Mouse (Mus musculus) left cerebral cortex, adult 2 months (tissue): ENCODE measurements around the gene Tm9sf2. TPM values are rescaled to one million over a fixed set of nuclear protein-coding genes. Genes with fewer than 3 reads are reported as not detected.

ENCODE experiments used
- DNase-seq, 2 experiments: peaks; one replicate each; pipeline ENCODE4 v3.0.0; 2021 to 2022; ENCODE audit warnings: low spot score in 2 of 2, mixed read lengths in 1 of 2; ENCODE audit errors: extremely low spot score in 1 of 2
- H3K27ac ChIP-seq: fragments of 200-600 bp; 2 replicates; pipeline ENCODE4 v1.8.1; 2022
- H3K4me3 ChIP-seq: fragments of 200-600 bp; 2 replicates; pipeline ENCODE4 v1.8.1; 2022
- CTCF ChIP-seq: fragments of 200-600 bp; IDR thresholded peaks from 2 replicates; pipeline ENCODE4 v1.8.1; 2022; ENCODE audit warnings: antibody characterized with exemption, mild to moderate bottlenecking, moderate library complexity
- intact Hi-C: fragments of 180-260 bp; cut with DNase I; formaldehyde crosslinking; loops from one replicate; pipeline ENCODE4 v1.15.1; 2025
- total RNA-seq, 2 experiments: library from RNA; stranded (reverse); gene quantifications; 2 replicates each; pipeline ENCODE4 v1.2.3; 2021

Gene Tm9sf2
- total RNA-seq, 2 experiments from 2014 or later = 105 to 110 TPM

DNA sequence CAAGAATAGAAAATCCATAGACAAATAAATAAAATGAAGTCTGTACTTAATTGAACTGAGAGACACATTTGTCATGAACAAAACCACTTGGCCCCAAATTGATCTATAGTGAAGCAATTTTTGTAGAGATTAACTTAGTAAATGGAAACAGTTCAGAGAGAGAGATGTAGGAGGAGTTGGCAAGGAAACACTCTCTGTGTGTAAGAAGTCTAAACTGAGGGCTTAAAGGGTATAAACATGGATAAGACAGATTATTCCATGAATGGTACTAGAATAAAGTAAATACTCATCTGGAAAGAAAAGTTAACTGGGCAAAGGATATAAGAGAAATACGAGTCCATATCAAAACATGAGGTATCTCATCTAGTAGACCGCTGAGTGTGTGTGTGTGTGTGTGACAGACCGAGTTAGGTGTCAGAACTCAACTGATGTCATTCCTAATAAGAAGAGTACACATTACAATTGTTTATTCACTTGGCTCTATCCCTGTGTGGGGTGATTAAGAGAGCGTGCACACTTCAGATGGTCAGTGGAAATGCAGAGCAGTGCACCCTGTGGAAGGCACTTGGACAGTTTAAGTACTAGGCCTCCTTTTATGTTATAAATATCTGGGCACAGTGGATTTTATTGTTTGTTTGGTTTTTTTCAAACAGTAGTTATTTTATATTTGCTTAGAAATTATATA, 36.9 kb downstream of the Tm9sf2 start:
- no peak for DNase-seq
- no peak overlapping the region for H3K4me3 ChIP-seq
- TF ChIP-seq CTCF = no peak
- intact Hi-C loops = no loop called here
- no peak overlapping the region for H3K27ac ChIP-seq

DNA sequence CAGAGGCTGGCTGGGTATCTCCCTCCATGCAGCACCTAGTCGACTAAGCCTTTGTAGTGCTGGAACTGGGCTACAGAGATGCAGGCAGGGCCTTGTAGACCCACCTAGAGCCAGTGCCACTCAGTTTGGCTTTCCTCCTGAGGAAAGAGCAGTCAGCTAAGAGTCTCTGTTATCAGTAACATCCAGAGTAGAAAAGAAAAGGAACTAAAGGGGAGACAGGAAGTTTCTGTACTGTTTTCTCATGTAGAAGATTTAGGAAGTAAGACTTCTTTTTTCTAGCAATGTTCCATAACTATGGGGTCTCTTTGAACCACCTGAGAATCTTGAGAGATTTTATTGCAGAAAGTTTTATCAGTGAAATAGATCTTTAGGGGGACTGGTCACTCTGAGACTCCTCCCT, 38.5 kb downstream of the Tm9sf2 start:
- H3K27ac ChIP-seq = no peak overlapping the region
- no peak overlapping the region for H3K4me3 ChIP-seq
- intact Hi-C loops = no loop called here
- TF ChIP-seq CTCF = no peak
- no peak for DNase-seq

DNA sequence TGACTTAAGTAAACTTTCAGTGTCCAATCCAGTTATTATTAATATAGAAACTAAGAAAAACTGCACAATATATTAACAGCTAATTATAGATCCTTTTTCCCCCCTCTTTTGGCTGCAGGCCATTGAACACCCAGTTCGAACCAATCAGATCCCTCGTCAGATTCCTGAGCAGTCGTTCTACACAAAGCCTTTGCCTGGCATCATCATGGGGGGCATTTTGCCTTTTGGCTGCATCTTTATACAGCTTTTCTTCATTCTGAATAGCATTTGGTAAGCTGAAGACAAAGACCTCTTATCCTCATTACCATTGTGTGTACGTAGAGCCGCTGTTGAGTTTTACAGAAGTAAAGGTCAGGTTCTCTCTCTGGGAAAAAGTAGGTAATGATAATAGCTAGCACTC, 43.8 kb downstream of the Tm9sf2 start:
- no peak for TF ChIP-seq CTCF
- Histone ChIP-seq H3K27ac (no peak overlapping the region), H3K4me3 (no peak overlapping the region)
- DNase-seq = no peak
- intact Hi-C loops = no loop called here

DNA sequence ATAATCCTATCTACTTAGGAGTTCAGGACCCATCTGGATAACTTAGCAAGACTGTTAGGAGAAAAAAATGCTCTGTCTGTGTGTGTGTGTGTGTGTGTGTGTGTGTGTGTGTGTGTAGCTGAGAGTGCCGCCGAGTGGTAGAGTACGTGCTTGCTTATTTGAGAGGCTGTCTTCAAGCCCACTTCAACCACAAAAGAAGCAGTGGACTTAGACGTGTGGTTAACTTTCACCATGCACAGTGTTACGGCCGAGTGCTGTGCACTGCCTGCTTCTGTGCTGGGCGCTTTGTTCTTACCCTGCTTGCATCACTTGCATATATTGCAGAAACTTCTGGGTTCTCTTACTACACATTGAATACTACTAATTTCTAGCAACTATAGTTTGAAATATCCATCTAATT, 50.9 kb downstream of the Tm9sf2 start:
- intact Hi-C loops = no loop called here
- no peak for TF ChIP-seq CTCF
- Histone ChIP-seq H3K27ac (no peak overlapping the region), H3K4me3 (no peak overlapping the region)
- DNase-seq = no peak

DNA sequence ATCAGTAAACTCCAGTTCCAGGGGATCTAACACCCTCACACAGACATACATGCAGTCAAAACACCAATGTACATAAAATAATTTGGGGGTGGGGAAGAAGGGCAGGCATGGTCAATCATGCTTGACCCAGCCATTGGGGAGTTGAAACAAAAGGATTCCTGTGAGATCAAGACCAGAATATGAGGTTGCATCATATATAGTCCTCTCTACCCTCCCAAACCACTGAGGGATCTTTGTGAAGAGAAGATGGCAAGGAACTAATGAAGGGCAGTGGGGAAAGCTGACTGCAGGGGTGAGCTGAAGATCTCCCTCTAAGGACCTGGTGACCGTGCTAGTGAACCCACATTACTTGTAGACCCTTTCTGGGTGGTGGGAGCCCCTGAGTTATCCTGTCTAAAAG, 54.1 kb downstream of the Tm9sf2 start:
- H3K4me3 ChIP-seq = no peak overlapping the region
- no peak for TF ChIP-seq CTCF
- no peak overlapping the region for H3K27ac ChIP-seq
- DNase-seq = no peak
- intact Hi-C loops = no loop called here

DNA sequence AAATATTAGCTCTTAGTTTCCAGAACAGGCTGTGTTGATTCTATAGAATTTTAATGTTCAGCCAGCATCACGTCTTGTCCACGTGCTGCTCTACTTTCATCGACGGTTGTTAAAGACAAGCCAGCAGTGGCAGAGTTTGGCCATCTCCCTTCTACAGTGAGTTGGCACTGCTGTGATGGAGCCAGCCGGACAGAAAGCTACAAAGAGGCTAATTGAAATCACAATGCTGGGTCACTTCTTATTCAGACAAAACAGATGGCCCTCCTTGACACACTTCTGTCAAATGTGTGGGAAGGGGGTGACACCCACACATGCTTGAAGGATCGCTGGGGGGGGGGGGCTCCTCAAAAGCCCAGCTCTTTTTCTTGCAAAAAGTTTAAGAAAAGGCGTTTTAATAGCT, 62.1 kb downstream of the Tm9sf2 start:
- no peak for DNase-seq
- no peak for TF ChIP-seq CTCF
- Histone ChIP-seq H3K27ac (no peak overlapping the region), H3K4me3 (no peak overlapping the region)
- intact Hi-C loops = no loop called here

DNA sequence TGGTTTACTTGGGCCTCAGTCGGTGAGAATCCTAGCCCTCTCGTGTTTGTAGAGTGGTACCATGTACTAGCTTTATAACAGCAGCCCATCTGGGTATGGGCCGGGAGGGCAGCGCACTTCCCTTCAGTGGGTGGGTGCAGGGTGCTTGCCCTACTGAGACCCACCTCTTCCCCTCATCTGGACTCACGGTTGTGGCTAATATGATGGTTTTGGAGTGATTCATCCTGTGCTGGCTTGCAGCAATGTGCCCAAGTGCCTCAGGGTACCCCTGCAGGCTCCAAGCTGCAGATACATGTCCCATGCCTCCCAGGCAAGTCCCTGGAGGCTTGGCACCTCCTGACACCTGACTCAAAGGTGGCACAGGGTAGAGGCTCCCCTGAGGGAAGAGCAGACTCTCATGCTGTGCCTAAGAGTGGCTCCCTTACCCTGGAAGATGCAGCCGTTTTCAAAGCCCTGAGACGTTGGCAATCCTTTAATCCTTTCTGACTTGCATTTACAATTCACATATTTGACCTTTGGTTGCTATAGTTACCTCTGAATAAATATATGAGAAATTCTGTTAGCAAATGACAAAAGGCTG, 63.5 kb downstream of the Tm9sf2 start:
- intact Hi-C loops = no loop called here

DNA sequence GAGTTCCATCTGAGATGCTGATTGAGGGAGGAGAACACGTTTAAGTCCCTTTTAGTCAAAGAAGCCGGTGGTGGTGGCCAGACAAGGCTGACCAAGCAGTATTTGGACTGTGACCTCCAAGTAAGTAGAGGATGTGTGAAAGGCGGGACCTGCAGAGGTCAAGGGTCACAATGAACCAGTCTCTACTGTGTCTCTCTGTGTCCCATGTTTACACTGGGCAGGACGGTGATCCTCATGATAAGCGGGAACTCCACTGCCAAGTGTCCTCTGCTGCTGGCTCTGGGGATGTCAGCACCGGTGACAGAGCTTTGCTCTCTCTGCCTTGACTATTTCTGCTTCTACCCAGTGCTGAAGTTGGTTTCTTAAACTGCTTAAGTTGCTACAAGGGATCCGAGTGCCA, 64.2 kb downstream of the Tm9sf2 start:
- TF ChIP-seq CTCF = no peak
- Histone ChIP-seq H3K4me3 (no peak overlapping the region), H3K27ac (no peak overlapping the region)
- DNase-seq = no peak
- intact Hi-C loops = no loop called here

More for the DNA sequence above, 63.5 kb downstream of the Tm9sf2 start:
- no peak for TF ChIP-seq CTCF
- no peak for DNase-seq
- Histone ChIP-seq H3K4me3 (no peak overlapping the region), H3K27ac (no peak overlapping the region)

DNA sequence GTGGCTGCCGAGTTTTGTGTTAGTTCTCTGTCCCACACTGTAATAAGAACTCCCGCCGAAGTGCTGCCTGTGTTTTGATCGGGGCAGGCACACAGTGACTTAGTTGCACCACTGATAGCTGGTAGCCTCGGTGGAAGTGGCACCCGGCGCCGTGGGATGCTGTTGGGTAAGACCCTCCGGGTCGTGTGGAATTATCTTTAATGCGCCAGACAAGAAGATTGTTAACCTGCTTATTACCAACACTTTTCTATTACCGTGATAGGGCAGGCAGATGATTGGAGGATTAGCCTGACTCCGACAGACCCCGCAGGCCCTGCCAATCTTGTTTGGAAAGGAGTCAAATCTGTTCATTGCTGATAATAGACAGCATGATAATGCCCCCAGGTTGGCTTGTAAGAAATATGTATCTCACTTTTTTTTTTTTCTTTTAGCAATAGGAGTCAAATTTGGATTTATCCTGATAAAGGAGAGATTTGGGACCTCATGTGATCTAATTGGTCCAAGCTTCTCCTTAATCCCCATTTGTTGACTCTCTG, 69.5 kb downstream of the Tm9sf2 start:
- Histone ChIP-seq H3K4me3 (no peak overlapping the region), H3K27ac (no peak overlapping the region)
- intact Hi-C loops = no loop called here
- no peak for TF ChIP-seq CTCF
- no peak for DNase-seq

DNA sequence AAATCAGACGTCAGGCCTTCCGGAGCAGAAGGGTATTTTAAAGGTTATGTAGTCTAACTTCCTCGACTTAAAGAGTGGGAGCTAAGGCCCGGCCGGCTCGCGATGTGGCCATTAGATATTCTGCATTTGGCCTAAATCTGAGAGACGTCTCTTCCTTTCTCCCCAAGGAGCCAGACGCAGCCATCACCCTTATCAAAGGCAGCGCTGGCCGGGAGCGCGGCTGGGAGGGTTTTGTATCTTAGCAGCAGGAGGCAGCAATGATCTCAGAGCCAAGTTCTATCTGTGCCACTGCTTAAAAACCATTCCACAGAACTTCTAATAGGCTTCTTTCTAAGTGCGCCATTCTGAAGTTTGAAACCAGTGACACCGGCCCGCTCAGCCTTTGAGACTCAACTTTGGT, 72.4 kb downstream of the Tm9sf2 start:
- no peak for DNase-seq
- H3K27ac ChIP-seq = no peak overlapping the region
- intact Hi-C loops = no loop called here
- no peak for TF ChIP-seq CTCF
- H3K4me3 ChIP-seq = no peak overlapping the region

DNA sequence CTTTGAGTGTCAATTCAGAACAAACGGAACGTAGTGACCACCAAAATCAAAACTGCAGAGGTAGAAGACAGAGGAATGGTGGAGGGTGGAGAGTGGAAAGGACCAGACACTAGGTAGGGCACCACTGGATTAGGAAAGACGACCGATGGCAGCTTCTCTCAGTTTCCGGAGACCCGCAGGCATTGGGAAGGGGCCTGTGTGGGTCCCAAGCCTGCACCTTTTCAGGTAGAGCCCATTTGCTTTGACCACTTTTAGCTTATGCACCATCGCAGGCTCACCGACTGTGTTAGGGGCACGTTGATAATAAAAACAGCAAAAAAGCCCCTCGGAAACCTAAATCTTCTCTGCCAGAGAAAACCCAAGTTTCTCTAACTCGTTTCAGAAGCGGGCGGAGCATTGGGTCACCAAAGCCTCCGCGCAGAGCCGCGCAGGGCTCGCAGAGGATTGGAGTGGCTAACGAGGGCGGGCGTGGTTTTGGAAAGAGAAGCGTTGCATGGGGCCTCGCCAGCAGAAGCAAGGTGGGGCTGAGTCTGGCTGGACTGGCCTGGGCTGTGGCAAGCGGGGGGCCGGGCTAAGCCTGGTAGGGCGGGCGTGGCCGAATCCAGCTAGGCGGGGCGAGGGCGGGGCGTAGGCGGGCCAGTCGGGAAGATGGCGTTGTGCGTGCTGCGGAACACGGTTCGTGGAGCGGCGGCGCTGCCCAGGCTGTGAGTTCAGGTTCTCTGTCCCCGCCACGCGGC, 74.4 kb downstream of the Tm9sf2 start, which contains the start of gene Clybl:
Clybl (plus strand) TSS at position 627 of the 737 bp plus-strand sequence.
- Histone ChIP-seq H3K4me3 (peak within 1 kb of the TSS; percentile 66), H3K27ac (peak within 1 kb of the TSS; percentile 91)
- intact Hi-C loops = no loop called here
- DNase-seq = peak; percentile 91 to 96
- TF ChIP-seq CTCF = no peak

DNA sequence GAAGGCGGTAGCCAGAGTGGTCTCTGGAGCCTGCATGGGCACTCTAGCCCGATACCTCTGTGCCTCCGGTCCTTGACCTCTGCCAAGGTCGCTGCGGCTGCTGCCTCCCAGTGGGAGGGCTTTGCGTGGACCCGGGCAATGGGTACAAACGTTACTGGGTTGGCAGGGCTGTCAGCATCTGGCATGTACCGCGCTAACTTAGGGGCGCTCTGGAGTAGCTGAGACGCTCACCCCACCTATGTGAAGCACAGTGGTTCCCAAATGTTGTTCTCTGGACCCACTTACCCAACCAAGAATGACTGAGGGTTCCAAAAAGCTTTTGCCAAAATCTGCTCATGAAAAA, 74.9 kb downstream of the Tm9sf2 start:
- no peak; the same call in 1 of the 2 replicates for TF ChIP-seq CTCF
- Histone ChIP-seq H3K4me3 (peak overlapping the region; percentile 66), H3K27ac (peak overlapping the region; percentile 91)
- DNase-seq = no peak
- intact Hi-C loops = no loop called here
